Mouse (Mus musculus) urinary bladder, postnatal 10 days (tissue): ENCODE data around the gene Usp7.

Source experiments
- DNase-seq: peaks from one replicate; pipeline ENCODE4 v3.0.0; 2022; ENCODE audit warnings: low spot score

The Usp7 gene

GRCm38 (mm10) chr16:8724031-8724430 is 68.1 kb downstream of the Usp7 start:
- no peak for DNase-seq

GRCm38 (mm10) chr16:8720447-8720846 is 71.7 kb downstream of the Usp7 start:
- no peak for DNase-seq

DNA sequence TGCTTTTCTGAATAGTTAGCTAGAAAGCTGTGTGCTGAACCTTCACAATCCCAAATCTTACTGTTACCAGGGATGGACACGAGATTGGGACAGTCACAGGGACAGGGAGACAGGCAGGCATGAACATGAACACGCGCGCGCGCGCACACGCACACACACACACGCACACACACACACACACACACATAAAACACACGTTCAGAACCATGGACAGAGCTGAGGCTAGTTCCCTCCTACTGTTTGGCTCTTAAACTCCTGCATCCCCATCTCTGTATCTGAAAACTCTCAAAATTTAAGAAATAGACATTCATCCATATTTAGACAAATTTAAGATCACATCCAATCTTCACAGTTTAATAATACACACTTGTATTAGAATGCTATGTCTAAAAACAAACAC is 74.4 kb downstream of the Usp7 start:
- DNase-seq, result no peak

DNA sequence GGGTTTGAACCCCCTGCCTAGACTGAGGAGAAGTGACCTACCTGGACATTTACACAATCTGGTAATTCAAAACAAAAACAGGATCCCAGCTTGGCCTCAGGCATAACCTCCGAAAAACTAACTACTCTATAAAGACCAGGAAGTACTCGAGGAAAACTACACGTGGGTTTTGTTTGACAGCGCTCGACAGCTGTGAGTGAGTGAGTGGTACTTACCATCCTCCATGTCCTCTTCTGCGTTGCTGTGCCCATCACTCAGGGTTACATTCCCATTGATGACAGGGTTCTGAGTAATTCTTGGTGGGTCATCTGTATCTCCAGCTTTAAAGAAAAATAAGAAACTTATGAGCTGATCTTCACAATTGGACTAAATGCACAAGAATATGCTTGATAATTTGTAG is 75.8 kb downstream of the Usp7 start:
- DNase-seq, result no peak

GRCm38 (mm10) chr16:8715513-8716080 is 76.5 kb downstream of the Usp7 start:
- no peak for DNase-seq

- DNase-seq, result no peak
These were observed 77.3 kb downstream of the Usp7 start for GRCm38 (mm10) chr16:8714851-8715250.

GRCm38 (mm10) chr16:8711998-8712397 is 80.1 kb downstream of the Usp7 start:
- DNase-seq, result no peak

GRCm38 (mm10) chr16:8700586-8700985 is 91.5 kb downstream of the Usp7 start:
- DNase-seq, result no peak

- no peak for DNase-seq
These were observed 92.6 kb downstream of the Usp7 start for GRCm38 (mm10) chr16:8699556-8699955.

DNA sequence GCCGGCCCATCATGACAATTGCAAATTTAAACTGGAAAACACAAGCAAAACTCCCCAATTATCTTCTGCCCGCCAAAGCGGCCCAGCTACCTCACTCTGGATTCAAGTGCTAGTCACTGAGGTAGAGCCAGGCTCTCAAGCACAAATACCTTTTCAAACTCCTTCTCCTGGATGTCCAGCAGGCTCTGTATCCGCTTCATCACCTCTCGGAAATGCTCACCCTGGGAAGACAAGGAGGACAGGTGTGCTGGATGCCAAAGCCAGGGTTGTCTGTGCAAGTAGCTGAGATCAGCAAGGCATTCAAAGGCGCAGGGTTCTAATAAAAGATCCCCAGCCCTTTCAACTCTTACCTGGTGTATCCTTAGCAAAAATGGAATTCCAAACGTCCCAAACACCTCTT is 100.9 kb downstream of the Usp7 start:
- no peak for DNase-seq

DNA sequence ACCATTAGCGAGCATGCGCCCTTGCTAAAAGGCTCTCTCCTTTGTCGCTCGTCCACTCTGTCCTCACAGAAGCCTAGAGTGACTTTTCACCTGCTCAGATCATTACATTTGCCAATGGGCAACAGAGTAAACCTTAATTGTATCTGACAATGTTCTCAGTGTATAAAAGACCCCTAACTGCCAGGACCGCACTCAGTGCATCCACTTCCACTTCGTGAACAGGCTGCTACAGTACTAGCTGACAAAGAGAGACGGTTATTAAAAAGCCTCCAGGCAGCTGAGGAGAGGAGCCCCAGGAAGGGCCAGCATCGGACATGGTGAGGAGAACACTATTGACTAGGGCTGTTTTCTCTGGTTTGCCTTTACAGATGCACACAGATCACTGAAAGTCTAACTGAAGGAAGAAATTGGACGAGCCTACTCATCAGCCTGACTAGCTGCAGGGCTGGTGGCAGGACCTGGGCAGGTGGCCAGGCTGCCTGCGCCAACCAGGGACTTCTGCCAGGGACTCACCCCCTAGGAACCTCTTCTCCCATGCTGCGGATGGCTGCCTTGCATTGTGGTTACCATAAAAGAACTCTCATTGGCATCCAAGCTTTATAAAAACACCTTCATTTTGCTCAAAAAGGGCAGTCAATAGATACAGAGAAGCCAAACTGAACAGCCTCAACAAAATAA is 102.0 kb downstream of the Usp7 start:
- DNase-seq, result no peak

- no peak for DNase-seq
These were observed 104.5 kb downstream of the Usp7 start for GRCm38 (mm10) chr16:8687559-8688112.

DNA sequence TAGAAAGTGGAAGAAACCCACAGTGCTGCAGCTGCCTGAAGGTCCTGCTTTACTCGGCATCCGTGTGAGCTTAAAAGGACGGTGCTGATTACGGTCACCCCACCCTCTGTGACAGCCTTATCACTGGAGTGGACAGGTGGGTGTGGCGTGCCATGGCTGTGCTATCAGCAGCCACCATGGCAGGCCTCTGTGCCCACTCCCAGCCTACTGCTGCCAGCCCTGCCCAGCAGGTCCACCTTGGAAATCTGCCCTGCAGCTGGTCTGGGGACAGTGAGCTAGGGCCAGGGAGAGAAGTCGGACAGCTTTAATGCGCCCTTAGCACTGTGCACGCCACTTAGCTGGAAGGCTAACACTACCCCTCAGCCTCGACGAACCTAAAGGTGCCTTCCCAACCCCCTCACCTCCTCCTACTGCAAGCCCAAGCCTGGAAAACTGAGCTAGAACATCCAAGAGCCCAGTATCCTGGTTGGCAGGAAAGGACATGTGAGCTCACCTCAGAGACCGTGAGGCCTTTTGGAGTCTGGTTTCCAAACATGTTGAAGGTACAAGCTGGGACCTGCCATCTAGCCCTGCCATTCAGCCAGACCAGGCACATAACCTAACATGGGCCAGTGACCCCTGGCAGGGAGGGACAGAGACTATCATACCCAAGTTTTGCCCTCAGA is 105.1 kb downstream of the Usp7 start:
- no peak for DNase-seq

DNA sequence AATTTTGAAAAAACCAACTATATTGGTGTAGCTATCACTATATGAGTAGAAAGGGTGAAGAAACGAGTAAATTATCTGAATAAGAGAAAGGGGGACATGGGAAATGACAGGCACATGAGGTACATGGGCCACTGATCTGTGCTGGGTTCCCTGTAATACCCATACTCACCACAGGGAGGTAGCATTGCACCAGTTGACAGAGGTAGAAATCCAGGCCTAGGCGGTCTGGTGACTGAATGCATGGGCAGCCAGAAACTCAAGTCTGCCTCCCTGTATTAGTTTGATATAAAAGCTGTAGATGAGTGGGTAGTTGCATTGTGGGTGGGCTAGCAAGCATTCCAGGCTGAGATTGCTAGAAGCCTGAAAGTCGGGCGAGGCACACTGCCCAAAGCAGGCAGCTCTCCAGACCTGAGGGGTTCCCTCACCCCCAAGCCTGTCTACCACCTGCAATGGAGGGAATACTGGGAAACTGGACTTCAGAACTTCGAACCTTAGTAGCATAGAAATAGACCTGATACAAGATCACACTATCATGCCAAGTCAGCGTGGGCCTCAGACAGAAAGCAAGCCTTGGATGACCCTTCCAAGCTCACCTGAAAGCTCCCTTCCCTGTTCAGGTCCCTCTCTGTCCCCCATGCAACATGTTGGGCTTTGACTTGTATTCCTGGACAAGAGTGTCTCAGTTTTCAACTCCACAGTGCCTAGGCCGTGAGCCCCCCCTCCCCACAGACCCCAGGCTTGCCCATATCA is 105.8 kb downstream of the Usp7 start:
- DNase-seq, result no peak

GRCm38 (mm10) chr16:8685087-8685486 is 107.0 kb downstream of the Usp7 start:
- no peak for DNase-seq

DNA sequence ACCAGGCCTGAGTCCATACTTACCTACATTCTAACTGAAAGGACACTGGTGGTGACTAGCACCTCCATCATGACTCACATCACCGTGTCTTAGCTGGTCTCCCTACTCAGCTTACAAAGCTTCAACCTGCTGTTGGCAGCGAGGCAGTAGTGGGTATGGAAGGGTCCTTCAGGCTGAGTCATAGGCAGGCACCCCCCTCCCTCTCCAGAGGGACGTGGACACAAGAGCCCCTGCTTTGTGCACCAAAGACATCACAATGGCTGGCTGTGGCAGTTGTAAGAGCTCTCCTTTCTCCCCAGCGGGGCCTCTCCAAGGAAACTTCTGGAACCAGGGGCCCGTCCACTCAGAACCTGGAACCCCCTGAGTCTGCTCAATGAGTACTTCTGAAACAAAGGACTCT is 111.6 kb downstream of the Usp7 start, which contains the start of gene Gm5767:
Gm5767 (plus strand) TSS at position 301 of the 400 bp plus-strand sequence.
- no peak for DNase-seq

GRCm38 (mm10) chr16:8679780-8680179 is 112.3 kb downstream of the Usp7 start:
- no peak for DNase-seq

- DNase-seq, result no peak
These were observed 113.4 kb downstream of the Usp7 start for GRCm38 (mm10) chr16:8678676-8679075.

GRCm38 (mm10) chr16:8678035-8678434 is 114.1 kb downstream of the Usp7 start:
- DNase-seq, result no peak

DNA sequence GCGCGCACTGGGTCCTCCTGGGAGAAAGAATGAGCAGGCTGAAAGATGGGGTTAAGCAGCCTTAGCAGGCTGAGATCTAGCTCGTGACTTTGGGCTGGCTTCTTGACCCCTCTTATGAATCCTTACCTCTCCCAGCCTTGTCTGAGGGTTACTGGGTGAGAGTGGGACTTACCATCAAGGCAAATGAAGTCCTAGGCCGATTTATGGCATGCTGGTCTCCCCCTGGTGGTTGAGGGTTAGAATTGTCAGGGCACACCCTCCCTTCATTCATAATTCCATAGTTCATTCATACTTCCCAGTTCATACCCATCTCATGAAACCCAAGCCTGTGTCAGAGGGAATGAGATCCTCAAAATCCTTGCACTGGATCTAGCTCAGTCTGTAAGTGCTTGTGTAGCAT is 115.3 kb downstream of the Usp7 start:
- DNase-seq, result no peak

GRCm38 (mm10) chr16:8676228-8676627 is 115.9 kb downstream of the Usp7 start:
- DNase-seq, result no peak

DNA sequence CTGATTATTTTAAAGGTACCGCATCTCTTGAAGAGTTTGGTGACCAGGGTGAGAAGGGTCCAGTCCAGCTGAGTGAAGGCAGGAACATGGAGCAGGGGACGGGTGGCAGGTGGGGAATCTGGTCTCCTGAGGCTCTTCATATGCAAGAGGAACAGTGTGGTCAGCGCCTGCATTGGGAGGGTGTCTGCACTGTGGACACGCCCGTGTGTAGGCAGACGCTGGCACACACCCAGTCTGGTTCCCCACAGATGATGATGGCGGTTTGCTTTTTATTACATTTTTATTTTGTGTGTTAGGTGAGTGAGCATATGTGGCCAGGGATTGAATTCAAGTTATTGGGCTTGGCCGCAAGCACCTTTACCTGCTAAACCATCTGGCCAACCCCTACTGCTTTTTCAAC is 116.5 kb downstream of the Usp7 start:
- no peak for DNase-seq
